Mouse (Mus musculus) MEL (cell line): ENCODE data around the gene Grtp1. TPM values are rescaled to one million over a fixed set of nuclear protein-coding genes. Genes with fewer than 3 reads are reported as not detected.
"Not testable (repeated sequence)": the region's sequence is repeated elsewhere in the genome, so short reads cannot be mapped to it uniquely, and the experiment has no call there.

ENCODE experiments used
- DNase-seq: peaks from one replicate; pipeline ENCODE4 v3.0.0; 2011; ENCODE audit warnings: low read depth, low spot score
- H3K27ac ChIP-seq: 2 replicates; pipeline ENCODE4 v1.5.1; 2012; ENCODE audit warnings: low read depth, mild to moderate bottlenecking, control low read depth, low read length, moderate library complexity; ENCODE audit not compliant: control insufficient read depth
- H3K27me3 ChIP-seq, 2 experiments: fragments of 150-350 bp in 1 of 2; sonication (generic) in 1 of 2; 2 replicates each; pipeline ENCODE4 v1.6.1; 2012; ENCODE audit warnings: low read length in 2 of 2, mild to moderate bottlenecking in 2 of 2, improper control_type of control experiment in 1 of 2, moderate library complexity in 1 of 2; ENCODE audit not compliant: insufficient read depth in 2 of 2, control insufficient read depth in 1 of 2
- H3K36me3 ChIP-seq, 2 experiments: 2 replicates each; pipeline ENCODE4 v1.6.1; 2012 to 2014; ENCODE audit warnings: low read length in 2 of 2, improper control_type of control experiment in 1 of 2, inconsistent platforms in 1 of 2, mild to moderate bottlenecking in 1 of 2; ENCODE audit not compliant: insufficient read depth in 2 of 2, control insufficient read depth in 1 of 2
- H3K4me1 ChIP-seq, 2 experiments: fragments of 150-350 bp in 1 of 2; sonication (generic) in 1 of 2; 2 replicates each; pipeline ENCODE4 v1.6.1; 2012; ENCODE audit warnings: low read length in 2 of 2, improper control_type of control experiment in 1 of 2, mild to moderate bottlenecking in 1 of 2; ENCODE audit not compliant: insufficient read depth in 2 of 2, control insufficient read depth in 1 of 2
- H3K4me3 ChIP-seq, 2 experiments: fragments of 150-350 bp in 1 of 2; sonication (generic) in 1 of 2; 2 replicates each; pipeline ENCODE4 v1.5.1; 2012; ENCODE audit warnings: low read depth in 2 of 2, low read length in 2 of 2, mild to moderate bottlenecking in 2 of 2, moderate library complexity in 2 of 2, control low read depth in 1 of 2, improper control_type of control experiment in 1 of 2; ENCODE audit not compliant: control insufficient read depth in 1 of 2, insufficient read depth in 1 of 2
- H3K79me2 ChIP-seq: 2 replicates; pipeline ENCODE4 v1.6.1; 2012; ENCODE audit warnings: mild to moderate bottlenecking, low read length, moderate library complexity; ENCODE audit not compliant: control insufficient read depth, poor library complexity, insufficient read depth
- H3K9ac ChIP-seq: 2 replicates; pipeline ENCODE4 v1.6.1; 2012; ENCODE audit warnings: low read depth, mild to moderate bottlenecking, control low read depth, low read length, moderate library complexity; ENCODE audit not compliant: control insufficient read depth, poor library complexity, severe bottlenecking
- H3K9me3 ChIP-seq: fragments of 150-350 bp; sonication (generic); replicated peaks from 2 replicates; pipeline ENCODE4 v1.6.1; 2012; ENCODE audit warnings: mild to moderate bottlenecking, low read length, improper control_type of control experiment, moderate library complexity; ENCODE audit not compliant: insufficient read depth
- CTCF ChIP-seq, 3 experiments: IDR thresholded peaks in 2 of 3; conservative IDR thresholded peaks in 1 of 3; 2 replicates each; pipeline ENCODE4 v1.5.1; 2011 to 2012; ENCODE audit warnings: low read length in 3 of 3, low read depth in 2 of 3, mild to moderate bottlenecking in 2 of 3, improper control_type of control experiment in 1 of 3, inconsistent platforms in 1 of 3, mixed read lengths in 1 of 3, moderate library complexity in 1 of 3; ENCODE audit not compliant: control insufficient read depth in 1 of 3, insufficient read depth in 1 of 3, poor library complexity in 1 of 3, severe bottlenecking in 1 of 3
- ELF1 ChIP-seq: IDR thresholded peaks from 2 replicates; pipeline ENCODE4 v1.6.1; 2014; ENCODE audit warnings: low read depth, mild to moderate bottlenecking, inconsistent platforms, low read length, improper control_type of control experiment, moderate library complexity
- GABPA ChIP-seq: IDR thresholded peaks from 2 replicates; pipeline ENCODE4 v1.6.1; 2012; ENCODE audit warnings: low read depth, mild to moderate bottlenecking, inconsistent platforms, low read length, improper control_type of control experiment, moderate library complexity
- KAT2A ChIP-seq: conservative IDR thresholded peaks from 2 replicates; pipeline ENCODE4 v1.6.1; 2012; ENCODE audit warnings: low read depth, low read length, improper control_type of control experiment, inconsistent platforms
- MAX ChIP-seq: IDR thresholded peaks from 2 replicates; pipeline ENCODE4 v1.6.1; 2011; ENCODE audit warnings: low read length, improper control_type of control experiment
- MAZ ChIP-seq: IDR thresholded peaks from 2 replicates; pipeline ENCODE4 v1.6.1; 2012; ENCODE audit warnings: low read depth, mild to moderate bottlenecking, inconsistent platforms, low read length, improper control_type of control experiment
- MYB ChIP-seq: IDR thresholded peaks from 2 replicates; pipeline ENCODE4 v1.6.1; 2011; ENCODE audit warnings: mild to moderate bottlenecking, low read depth, low read length, improper control_type of control experiment
- MYC ChIP-seq: IDR thresholded peaks from 2 replicates; pipeline ENCODE4 v1.6.1; 2011; ENCODE audit warnings: low read depth, mild to moderate bottlenecking, low read length, improper control_type of control experiment, moderate library complexity
- NRF1 ChIP-seq: IDR thresholded peaks from 2 replicates; pipeline ENCODE4 v1.6.1; 2014; ENCODE audit warnings: low read depth, mild to moderate bottlenecking, inconsistent platforms, low read length, improper control_type of control experiment, moderate library complexity; ENCODE audit not compliant: poor library complexity, insufficient read depth, severe bottlenecking
- POLR2AphosphoS5 ChIP-seq: IDR thresholded peaks from 2 replicates; pipeline ENCODE4 v1.6.1; 2012; ENCODE audit warnings: low read depth, borderline replicate concordance, mild to moderate bottlenecking, inconsistent platforms, low read length, moderate library complexity, mixed read lengths
- RAD21 ChIP-seq: IDR thresholded peaks from 2 replicates; pipeline ENCODE4 v1.6.1; 2011; ENCODE audit warnings: mild to moderate bottlenecking, low read depth, low read length, improper control_type of control experiment
- RCOR1 ChIP-seq: IDR thresholded peaks from 2 replicates; pipeline ENCODE4 v1.6.1; 2012; ENCODE audit warnings: low read depth, mild to moderate bottlenecking, inconsistent platforms, low read length, improper control_type of control experiment
- SMC3 ChIP-seq: IDR thresholded peaks from 2 replicates; pipeline ENCODE4 v1.6.1; 2011; ENCODE audit warnings: low read depth, low read length, improper control_type of control experiment
- TBP ChIP-seq: IDR thresholded peaks from 2 replicates; pipeline ENCODE4 v1.8.0; 2011; ENCODE audit warnings: low read depth, low read length, improper control_type of control experiment
- TCF12 ChIP-seq: IDR thresholded peaks from 2 replicates; pipeline ENCODE4 v1.6.1; 2014; ENCODE audit warnings: low read depth, mild to moderate bottlenecking, inconsistent platforms, low read length, improper control_type of control experiment, moderate library complexity
- UBTF ChIP-seq: IDR thresholded peaks from 2 replicates; pipeline ENCODE4 v1.6.1; 2012; ENCODE audit warnings: low read depth, mild to moderate bottlenecking, inconsistent platforms, low read length, improper control_type of control experiment, moderate library complexity, borderline replicate concordance; ENCODE audit not compliant: insufficient read depth
- ZC3H11A ChIP-seq: IDR thresholded peaks from 2 replicates; pipeline ENCODE4 v1.6.1; 2012; ENCODE audit warnings: low read depth, mild to moderate bottlenecking, inconsistent platforms, low read length, improper control_type of control experiment
- ZKSCAN1 ChIP-seq: IDR thresholded peaks from 2 replicates; pipeline ENCODE4 v1.6.1; 2012; ENCODE audit warnings: low read depth, mild to moderate bottlenecking, inconsistent platforms, low read length, improper control_type of control experiment, moderate library complexity
- ZMIZ1 ChIP-seq: IDR thresholded peaks from 2 replicates; pipeline ENCODE4 v1.6.1; 2012; ENCODE audit warnings: low read depth, mild to moderate bottlenecking, inconsistent platforms, low read length, improper control_type of control experiment, moderate library complexity
- polyA plus RNA-seq, 2 experiments: library from polyadenylated mRNA; stranded (reverse) in 1 of 2; unstranded in 1 of 2; fragments of >175 nt in 1 of 2; fragments of >200 nt in 1 of 2; gene quantifications; 2 replicates each; pipeline versions ENCODE4 v1.2.1 to v1.2.4; 2012; ENCODE audit warnings: low replicate concordance in 2 of 2, low read depth in 1 of 2; ENCODE audit not compliant: insufficient read length in 2 of 2, insufficient read depth in 1 of 2, missing spikeins in 1 of 2
- total RNA-seq: library from RNA; depleted of rRNA; stranded (reverse); fragments of 300-350 nt; gene quantifications from 2 replicates; pipeline ENCODE4 v1.2.3, GENCODE M21; 2012

Grtp1 gene
- total and polyA plus RNA-seq, 3 experiments = 11.9 to 15.1 TPM; not detected in 1

GRCm38 (mm10) chr8:13132220-13132619 lies 68.2 kb downstream of the Grtp1 start:
- peaks cover 0 to 49% of the 10 kb centered on the region in 2 experiments; a peak in 2 of 4 replicates for H3K36me3 ChIP-seq
- DNase-seq = peak; percentile 86
- H3K4me3 ChIP-seq, H3K79me2 ChIP-seq, H3K9me3 ChIP-seq, H3K4me1 ChIP-seq, H3K9ac ChIP-seq, H3K27me3 ChIP-seq, H3K27ac ChIP-seq: not testable (repeated sequence)
- TF ChIP-seq ZC3H11A = peak; percentile 39; the same call in 1 of the 2 replicates
- peak; percentile 64 for TF ChIP-seq SMC3
- TF ChIP-seq CTCF (IDR thresholded peaks at IDR 0.05 in 2 of 3, conservative IDR thresholded peaks at IDR 0.05 in 1 of 3; ENCODE audit: control insufficient read depth in 1 of 3, insufficient read depth in 1 of 3, low read depth in 2 of 3, low read length in 3 of 3, poor library complexity in 1 of 3, severe bottlenecking in 1 of 3) = peak; percentile 60 to 67 (median 65)
- peak; percentile 42 for TF ChIP-seq RAD21

DNA sequence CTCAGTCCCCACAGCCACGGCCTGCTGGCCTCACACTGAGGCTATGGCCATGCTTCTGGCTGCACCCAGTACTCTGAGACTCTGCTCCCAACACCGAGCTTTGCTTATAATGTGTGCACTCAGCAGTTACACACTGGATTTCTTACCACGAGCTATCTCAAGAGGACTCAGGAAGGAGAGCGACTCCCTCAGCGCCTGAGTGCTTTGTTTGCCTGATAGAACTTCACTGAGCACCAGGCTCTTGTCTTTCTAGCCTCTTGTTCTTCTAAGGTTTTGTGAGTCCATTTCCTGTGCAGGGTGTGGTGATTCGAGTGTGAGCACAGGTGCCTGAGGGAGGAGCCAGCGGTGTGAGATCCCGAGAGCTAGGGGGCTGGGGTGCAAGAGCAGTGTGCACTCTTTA lies 75.5 kb downstream of the Grtp1 start:
- no peak for TF ChIP-seq TBP
- TF ChIP-seq MYB = no peak
- no peak for TF ChIP-seq GABPA
- no peak for TF ChIP-seq ZMIZ1
- TF ChIP-seq UBTF = no peak
- TF ChIP-seq POLR2AphosphoS5 = no peak
- TF ChIP-seq TCF12 = no peak
- TF ChIP-seq RCOR1 = no peak
- no peak for TF ChIP-seq NRF1
- TF ChIP-seq ZKSCAN1 = no peak
- TF ChIP-seq ELF1 = no peak
- TF ChIP-seq MYC = no peak
- TF ChIP-seq MAZ = no peak
- no peak for TF ChIP-seq MAX
- no peak for TF ChIP-seq KAT2A
- no peak overlapping the region for H3K9ac ChIP-seq
- peaks cover 30 to 38% of the 10 kb centered on the region in 2 experiments for H3K4me1 ChIP-seq
- H3K36me3 ChIP-seq = peaks cover 24 to 37% of the 10 kb centered on the region in 2 experiments
- H3K27ac ChIP-seq = no peak overlapping the region
- no peaks in the 10 kb centered on the region; the same call in 1 of the 2 replicates for H3K79me2 ChIP-seq
- DNase-seq = no peak
- H3K27me3 ChIP-seq = no peaks in the 10 kb centered on the region
- H3K9me3 ChIP-seq = no peaks in the 10 kb centered on the region
- H3K4me3 ChIP-seq = no peak overlapping the region
